Mouse (Mus musculus): ENCODE measurements around the gene Tmem131.

The Tmem131 gene

GRCm38 (mm10) chr1:36768786-36769185 lies 174.7 kb downstream of the Tmem131 start:
- DNase-seq = no peak

GRCm38 (mm10) chr1:36767321-36767720 lies 176.1 kb downstream of the Tmem131 start:
- DNase-seq = no peak

- no peak for DNase-seq
Measured at GRCm38 (mm10) chr1:36766431-36767205, 176.8 kb downstream of the Tmem131 start.

- DNase-seq = no peak
Measured at GRCm38 (mm10) chr1:36761568-36761967, 181.9 kb downstream of the Tmem131 start, which contains the start of gene Zap70. Gene Zap70 (plus strand): TSS chr1:36761798.

- no peak for DNase-seq
Measured at GRCm38 (mm10) chr1:36761061-36761460, 182.4 kb downstream of the Tmem131 start.

- DNase-seq = no peak
Measured at GRCm38 (mm10) chr1:36760401-36760800, 183.1 kb downstream of the Tmem131 start.

GRCm38 (mm10) chr1:36759076-36759475 lies 184.4 kb downstream of the Tmem131 start:
- DNase-seq = no peak

- DNase-seq = no peak
Measured at GRCm38 (mm10) chr1:36758553-36758952, 184.9 kb downstream of the Tmem131 start.

- DNase-seq = no peak
Measured at GRCm38 (mm10) chr1:36753932-36754675, 189.4 kb downstream of the Tmem131 start.

- DNase-seq = peak; percentile 57
Measured at GRCm38 (mm10) chr1:36746452-36746851, 197.0 kb downstream of the Tmem131 start.

- DNase-seq = no peak
Measured at GRCm38 (mm10) chr1:36745661-36746060, 197.8 kb downstream of the Tmem131 start.

GRCm38 (mm10) chr1:36744268-36744944 lies 199.1 kb downstream of the Tmem131 start:
- peak; percentile 70 for DNase-seq

- no peak for DNase-seq
Measured at GRCm38 (mm10) chr1:36743046-36743445, 200.4 kb downstream of the Tmem131 start.

All from right cerebral cortex, postnatal 14 days (tissue).